Mouse (Mus musculus): ENCODE measurements around the gene Cyb561a3. TPM values are rescaled to one million over a fixed set of nuclear protein-coding genes. Genes with fewer than 3 reads are reported as not detected.

Gene Cyb561a3
- polyA plus RNA-seq, 1 experiment from 2014 or later = 15.8 TPM

GRCm38 (mm10) chr19:10602247-10602769, 25.3 kb downstream of the Cyb561a3 start:
- H3K4me1 ChIP-seq (ENCODE audit: control insufficient read depth, insufficient read depth, low read length) = peaks cover 11% of the 10 kb centered on the region
- DNase-seq (ENCODE audit: low spot score) (no peak), ATAC-seq (ENCODE audit: insufficient number of reproducible peaks, low FRiP score, low TSS enrichment, low read depth) (no peak)
- no peaks in the 10 kb centered on the region for H3K36me3 ChIP-seq (ENCODE audit: control insufficient read depth, insufficient read depth, low read length)
- H3K4me3 ChIP-seq (ENCODE audit: low read depth, low read length) = peak overlapping the region; percentile 28
- 15% methylated on average over 6 of the region's 6 CpGs for WGBS
- no peaks in the 10 kb centered on the region for H3K9me3 ChIP-seq (ENCODE audit: control insufficient read depth, low read length)
- H3K27ac ChIP-seq (replicated peaks; ENCODE audit: low read depth, low read length) = peak overlapping the region; percentile 89
- peak overlapping the region; percentile 57 for H3K4me2 ChIP-seq (ENCODE audit: low read depth, severe bottlenecking)
- H3K27me3 ChIP-seq (ENCODE audit: control insufficient read depth, insufficient read depth, low read length) = no peaks in the 10 kb centered on the region
- H3K9ac ChIP-seq (ENCODE audit: low read length) = peak overlapping the region; percentile 83

- 4% methylated on average over 9 of the region's 9 CpGs for WGBS
- H3K27ac ChIP-seq (replicated peaks; ENCODE audit: low read depth, low read length) = peak overlapping the region; percentile 89
- H3K9ac ChIP-seq (ENCODE audit: low read length) = peak overlapping the region; percentile 83
- no peaks in the 10 kb centered on the region for H3K9me3 ChIP-seq (ENCODE audit: control insufficient read depth, low read length)
- H3K4me3 ChIP-seq (ENCODE audit: low read depth, low read length) = peak overlapping the region; percentile 28
- peaks cover 11% of the 10 kb centered on the region for H3K4me1 ChIP-seq (ENCODE audit: control insufficient read depth, insufficient read depth, low read length)
- peak; percentile 95 for DNase-seq (ENCODE audit: low spot score)
- H3K36me3 ChIP-seq (ENCODE audit: control insufficient read depth, insufficient read depth, low read length) = peaks cover 2% of the 10 kb centered on the region; the same call in 1 of the 2 replicates
- ATAC-seq (ENCODE audit: insufficient number of reproducible peaks, low FRiP score, low TSS enrichment, low read depth) = peak; percentile 46; the same call in 1 of the 2 replicates
- peak overlapping the region; percentile 57 for H3K4me2 ChIP-seq (ENCODE audit: low read depth, severe bottlenecking)
- H3K27me3 ChIP-seq (ENCODE audit: control insufficient read depth, insufficient read depth, low read length) = no peaks in the 10 kb centered on the region
Observed at GRCm38 (mm10) chr19:10602787-10603186, 25.8 kb downstream of the Cyb561a3 start.

- ATAC-seq (ENCODE audit: insufficient number of reproducible peaks, low FRiP score, low TSS enrichment, low read depth) = no peak
- H3K9ac ChIP-seq (ENCODE audit: low read length) = 0 out of 2 replicates have a peak overlapping the region, but pooled peaks have one; percentile 22
- 0 out of 2 replicates have a peak overlapping the region, but pooled peaks have one; percentile 0 for H3K4me3 ChIP-seq (ENCODE audit: low read depth, low read length)
Observed at GRCm38 (mm10) chr19:10603660-10604523, 26.9 kb downstream of the Cyb561a3 start.

GRCm38 (mm10) chr19:10604534-10604933, 27.6 kb downstream of the Cyb561a3 start:
- Histone ChIP-seq H3K4me2 (ENCODE audit: low read depth, severe bottlenecking) (peak overlapping the region; percentile 77), H3K4me3 (ENCODE audit: low read depth, low read length) (peak overlapping the region; percentile 98), H3K4me1 (ENCODE audit: control insufficient read depth, insufficient read depth, low read length) (peaks cover 15% of the 10 kb centered on the region), H3K9ac (ENCODE audit: low read length) (peak overlapping the region; percentile 98), H3K27me3 (ENCODE audit: control insufficient read depth, insufficient read depth, low read length) (no peaks in the 10 kb centered on the region), H3K27ac (replicated peaks; ENCODE audit: low read depth, low read length) (no peak overlapping the region), H3K36me3 (ENCODE audit: control insufficient read depth, insufficient read depth, low read length) (peaks cover 10% of the 10 kb centered on the region; the same call in 1 of the 2 replicates), H3K9me3 (ENCODE audit: control insufficient read depth, low read length) (no peaks in the 10 kb centered on the region)
- DNase-seq (ENCODE audit: low spot score) (no peak), ATAC-seq (ENCODE audit: insufficient number of reproducible peaks, low FRiP score, low TSS enrichment, low read depth) (no peak)
- WGBS = 53% methylated on average over 3 of the region's 3 CpGs

More at GRCm38 (mm10) chr19:10603660-10604523, 26.9 kb downstream of the Cyb561a3 start:
- no peak for DNase-seq (ENCODE audit: low spot score)
- Histone ChIP-seq H3K4me1 (ENCODE audit: control insufficient read depth, insufficient read depth, low read length) (peaks cover 15% of the 10 kb centered on the region), H3K36me3 (ENCODE audit: control insufficient read depth, insufficient read depth, low read length) (peaks cover 10% of the 10 kb centered on the region; the same call in 1 of the 2 replicates), H3K27ac (replicated peaks; ENCODE audit: low read depth, low read length) (0 out of 2 replicates have a peak overlapping the region, but pooled peaks have one; percentile 36), H3K9me3 (ENCODE audit: control insufficient read depth, low read length) (no peaks in the 10 kb centered on the region), H3K27me3 (ENCODE audit: control insufficient read depth, insufficient read depth, low read length) (no peaks in the 10 kb centered on the region), H3K4me2 (ENCODE audit: low read depth, severe bottlenecking) (no peak overlapping the region)
- 88% methylated on average over 18 of the region's 18 CpGs for WGBS

GRCm38 (mm10) chr19:10605293-10605900, 28.4 kb downstream of the Cyb561a3 start, which contains the start of the genes Ddb1 and Tkfc:
TSS of gene Ddb1 (plus strand) at chr19:10605327.
TSS of gene Tkfc (minus strand) at chr19:10605654.
- H3K27me3 ChIP-seq (ENCODE audit: control insufficient read depth, insufficient read depth, low read length) = no peaks in the 10 kb centered on the region
- H3K27ac ChIP-seq (replicated peaks; ENCODE audit: low read depth, low read length) = peak within 1 kb of the TSS; percentile 90
- peak within 1 kb of the TSS; percentile 98 for H3K9ac ChIP-seq (ENCODE audit: low read length)
- peak within 1 kb of the TSS; percentile 98 for H3K4me3 ChIP-seq (ENCODE audit: low read depth, low read length)
- H3K4me1 ChIP-seq (ENCODE audit: control insufficient read depth, insufficient read depth, low read length) = peaks cover 15% of the 10 kb centered on the region
- ATAC-seq (ENCODE audit: insufficient number of reproducible peaks, low FRiP score, low TSS enrichment, low read depth) = peak; percentile 97
- H3K36me3 ChIP-seq (ENCODE audit: control insufficient read depth, insufficient read depth, low read length) = peaks cover 16% of the 10 kb centered on the region; the same call in 1 of the 2 replicates
- peak within 1 kb of the TSS; percentile 77 for H3K4me2 ChIP-seq (ENCODE audit: low read depth, severe bottlenecking)
- DNase-seq (ENCODE audit: low spot score) = peak; percentile 99
- no peaks in the 10 kb centered on the region for H3K9me3 ChIP-seq (ENCODE audit: control insufficient read depth, low read length)
- 0% methylated on average over 49 of the region's 49 CpGs for WGBS

GRCm38 (mm10) chr19:10605901-10606622, 29.1 kb downstream of the Cyb561a3 start:
- H3K4me2 ChIP-seq (ENCODE audit: low read depth, severe bottlenecking) = peak overlapping the region; percentile 77
- peak overlapping the region; percentile 98 for H3K9ac ChIP-seq (ENCODE audit: low read length)
- H3K36me3 ChIP-seq (ENCODE audit: control insufficient read depth, insufficient read depth, low read length) = peaks cover 22% of the 10 kb centered on the region; the same call in 1 of the 2 replicates
- DNase-seq (ENCODE audit: low spot score) = no peak
- no peaks in the 10 kb centered on the region for H3K9me3 ChIP-seq (ENCODE audit: control insufficient read depth, low read length)
- peak overlapping the region; percentile 90 for H3K27ac ChIP-seq (replicated peaks; ENCODE audit: low read depth, low read length)
- ATAC-seq (ENCODE audit: insufficient number of reproducible peaks, low FRiP score, low TSS enrichment, low read depth) = no peak
- H3K4me3 ChIP-seq (ENCODE audit: low read depth, low read length) = peak overlapping the region; percentile 98
- 5% methylated on average over 20 of the region's 20 CpGs for WGBS
- peaks cover 15% of the 10 kb centered on the region for H3K4me1 ChIP-seq (ENCODE audit: control insufficient read depth, insufficient read depth, low read length)
- no peaks in the 10 kb centered on the region for H3K27me3 ChIP-seq (ENCODE audit: control insufficient read depth, insufficient read depth, low read length)

- no peak overlapping the region for H3K4me2 ChIP-seq (ENCODE audit: low read depth, severe bottlenecking)
- H3K36me3 ChIP-seq (ENCODE audit: control insufficient read depth, insufficient read depth, low read length) = peaks cover 42% of the 10 kb centered on the region
- 0 out of 2 replicates have a peak overlapping the region, but pooled peaks have one; percentile 18 for H3K27ac ChIP-seq (replicated peaks; ENCODE audit: low read depth, low read length)
- no peak overlapping the region for H3K4me3 ChIP-seq (ENCODE audit: low read depth, low read length)
- no peak overlapping the region for H3K9ac ChIP-seq (ENCODE audit: low read length)
- DNase-seq (ENCODE audit: low spot score) (no peak), ATAC-seq (ENCODE audit: insufficient number of reproducible peaks, low FRiP score, low TSS enrichment, low read depth) (no peak)
- H3K4me1 ChIP-seq (ENCODE audit: control insufficient read depth, insufficient read depth, low read length) = peaks cover 12% of the 10 kb centered on the region
- WGBS = 84% methylated on average over 5 of the region's 5 CpGs
- no peaks in the 10 kb centered on the region for H3K9me3 ChIP-seq (ENCODE audit: control insufficient read depth, low read length)
- no peaks in the 10 kb centered on the region for H3K27me3 ChIP-seq (ENCODE audit: control insufficient read depth, insufficient read depth, low read length)
Observed at GRCm38 (mm10) chr19:10608573-10609240, 31.7 kb downstream of the Cyb561a3 start.

Data from limb, embryonic 11.5 days (tissue).